ENCODE assay signal across 8 mouse cellular contexts in genomic region chr6:50937094-50937493, GRCm38 (mm10).
DNase-seq lines count a peak whose midpoint lies in the region; ATAC-seq lines count a peak whose summit lies in the region.

No protein-coding gene starts in this region.

- no peaks in the 10 kb centered on the region for H3K36me3 ChIP-seq in midbrain, embryonic 10.5 days
- H3K36me3 ChIP-seq in midbrain, embryonic 16.5 days (ENCODE audit: control insufficient read depth, insufficient read depth, low read length), result no peaks in the 10 kb centered on the region
- H3K36me3 ChIP-seq in embryonic facial prominence, embryonic 13.5 days, result no peaks in the 10 kb centered on the region
- H3K36me3 ChIP-seq in kidney, embryonic 15.5 days, result no peaks in the 10 kb centered on the region
- no peaks in the 10 kb centered on the region for H3K36me3 ChIP-seq in liver, embryonic 11.5 days (ENCODE audit: control insufficient read depth, insufficient read depth, low read length)

- no peaks in the 10 kb centered on the region for H3K9me3 ChIP-seq in midbrain, embryonic 10.5 days (replicated peaks)
- no peaks in the 10 kb centered on the region for H3K9me3 ChIP-seq in midbrain, embryonic 16.5 days (replicated peaks; ENCODE audit: control insufficient read depth, low read length, poor library complexity, severe bottlenecking)
- no peaks in the 10 kb centered on the region for H3K9me3 ChIP-seq in embryonic facial prominence, embryonic 13.5 days
- no peaks in the 10 kb centered on the region for H3K9me3 ChIP-seq in kidney, embryonic 15.5 days (replicated peaks)
- H3K9me3 ChIP-seq in liver, embryonic 11.5 days (ENCODE audit: control insufficient read depth, low read length), result no peaks in the 10 kb centered on the region

- peak; percentile 75 for DNase-seq in midbrain, embryonic 10.5 days (ENCODE audit: low spot score)
- DNase-seq in adrenal gland, postnatal 4 days (ENCODE audit: low spot score in 2 of 2), result peak; percentile 33 to 53
- DNase-seq in liver, embryonic 11.5 days (ENCODE audit: low spot score), result peak; percentile 69
- peak; percentile 39 for DNase-seq in right cerebral cortex, adult 18-20 months
- DNase-seq in urinary bladder, postnatal 14 days (ENCODE audit: low spot score), result peak; percentile 79

- peaks cover 4% of the 10 kb centered on the region; the same call in 1 of the 2 replicates for H3K27me3 ChIP-seq in midbrain, embryonic 10.5 days (ENCODE audit: low read depth, poor library complexity, severe bottlenecking)
- H3K27me3 ChIP-seq in midbrain, embryonic 16.5 days (ENCODE audit: control insufficient read depth, insufficient read depth, low read depth, low read length), result no peaks in the 10 kb centered on the region
- H3K27me3 ChIP-seq in embryonic facial prominence, embryonic 13.5 days, result peaks cover 14% of the 10 kb centered on the region; the same call in 1 of the 2 replicates
- no peaks in the 10 kb centered on the region for H3K27me3 ChIP-seq in kidney, embryonic 15.5 days
- H3K27me3 ChIP-seq in liver, embryonic 11.5 days (replicated peaks; ENCODE audit: control insufficient read depth, insufficient read depth, low read length), result no peaks in the 10 kb centered on the region

- H3K4me2 ChIP-seq in midbrain, embryonic 16.5 days (ENCODE audit: low read length), result no peak overlapping the region
- H3K4me2 ChIP-seq in embryonic facial prominence, embryonic 13.5 days, result no peak overlapping the region
- H3K4me2 ChIP-seq in kidney, embryonic 15.5 days, result no peak overlapping the region
- H3K4me2 ChIP-seq in liver, embryonic 11.5 days, result no peak overlapping the region

- H3K27ac ChIP-seq in midbrain, embryonic 10.5 days (replicated peaks), result no peak overlapping the region
- no peak overlapping the region for H3K27ac ChIP-seq in midbrain, embryonic 16.5 days (ENCODE audit: low read length)
- H3K27ac ChIP-seq in embryonic facial prominence, embryonic 13.5 days, result 0 out of 2 replicates have a peak overlapping the region, but pooled peaks have one; percentile 75
- peak overlapping the region; percentile 68 for H3K27ac ChIP-seq in kidney, embryonic 15.5 days
- H3K27ac ChIP-seq in liver, embryonic 11.5 days (ENCODE audit: low read depth, low read length), result no peak overlapping the region

- H3K9ac ChIP-seq in midbrain, embryonic 16.5 days (ENCODE audit: low read depth, low read length), result no peak overlapping the region
- H3K9ac ChIP-seq in embryonic facial prominence, embryonic 13.5 days, result no peak overlapping the region
- H3K9ac ChIP-seq in kidney, embryonic 15.5 days, result no peak overlapping the region
- no peak overlapping the region for H3K9ac ChIP-seq in liver, embryonic 11.5 days (ENCODE audit: low read depth, low read length)

- H3K4me3 ChIP-seq in midbrain, embryonic 10.5 days, result no peak overlapping the region
- no peak overlapping the region for H3K4me3 ChIP-seq in midbrain, embryonic 16.5 days (ENCODE audit: low read depth, low read length)
- no peak overlapping the region for H3K4me3 ChIP-seq in embryonic facial prominence, embryonic 13.5 days
- no peak overlapping the region for H3K4me3 ChIP-seq in kidney, embryonic 15.5 days (replicated peaks)
- no peak overlapping the region for H3K4me3 ChIP-seq in liver, embryonic 11.5 days (ENCODE audit: low read depth, low read length)

- peaks cover 47% of the 10 kb centered on the region for H3K4me1 ChIP-seq in midbrain, embryonic 10.5 days
- H3K4me1 ChIP-seq in midbrain, embryonic 16.5 days (ENCODE audit: control insufficient read depth, insufficient read depth, low read length), result no peaks in the 10 kb centered on the region; the same call in 1 of the 2 replicates
- H3K4me1 ChIP-seq in embryonic facial prominence, embryonic 13.5 days, result peaks cover 28% of the 10 kb centered on the region
- H3K4me1 ChIP-seq in kidney, embryonic 15.5 days, result 0 out of 2 replicates have a peak, but pooled peaks cover 3% of the 10 kb centered on the region
- H3K4me1 ChIP-seq in liver, embryonic 11.5 days (replicated peaks; ENCODE audit: control insufficient read depth, insufficient read depth, low read length), result no peaks in the 10 kb centered on the region

- ATAC-seq in midbrain, embryonic 16.5 days, result no peak
- no peak for ATAC-seq in embryonic facial prominence, embryonic 13.5 days (ENCODE audit: insufficient number of reproducible peaks, insufficient read depth, low FRiP score, low TSS enrichment, low read depth)
- no peak for ATAC-seq in kidney, embryonic 15.5 days (replicated peaks; ENCODE audit: low FRiP score)
- no peak for ATAC-seq in liver, embryonic 11.5 days (replicated peaks; ENCODE audit: low FRiP score)

- WGBS in midbrain, embryonic 10.5 days, result 31% methylated on average over 9 of the region's 9 CpGs
- 31% methylated on average over 9 of the region's 9 CpGs for WGBS in midbrain, embryonic 16.5 days
- 17% methylated on average over 9 of the region's 9 CpGs for WGBS in embryonic facial prominence, embryonic 13.5 days
- 17% methylated on average over 9 of the region's 9 CpGs for WGBS in kidney, embryonic 15.5 days
- WGBS in liver, embryonic 11.5 days, result 25% methylated on average over 9 of the region's 9 CpGs

Comparison
In these comparisons a context has a peak if more than half of its experiments do, and no peak if none do; other contexts are left out.
1. H3K27ac ChIP-seq: peak in embryonic facial prominence, embryonic 13.5 days (single experiment) and kidney, embryonic 15.5 days (single experiment); none in midbrain, embryonic 10.5 days (single experiment), midbrain, embryonic 16.5 days (single experiment) and liver, embryonic 11.5 days (single experiment).
2. Peak in every context shown above with its lines, with median percentiles within 50 percentile points of each other: DNase-seq.